Mouse (Mus musculus) mouse embryonic stem cell (cell line): ENCODE measurements around the gene Lrch3.
"Not testable (repeated sequence)": the region's sequence is repeated elsewhere in the genome, so short reads cannot be mapped to it uniquely, and the experiment has no call there.

ENCODE experiments used
- in situ Hi-C, 2 experiments: fragments of 300-500 bp; cut with MboI; formaldehyde crosslinking; loops; 1 replicate in 1 of 2; 3 replicates in 1 of 2; pipeline ENCODE4 v1.14.3; 2019 to 2020; ENCODE audit warnings: low sequenced_read_pairs in 2 of 2, low pct_unique_long_range_greater_than_20kb in 1 of 2, mixed read lengths in 1 of 2; ENCODE audit not compliant: unreplicated experiment in 1 of 2

Gene Lrch3

GRCm38 (mm10) chr16:32902051-32902428, 11.9 kb upstream of the Lrch3 start:
- in situ Hi-C loops: no loop called here

DNA sequence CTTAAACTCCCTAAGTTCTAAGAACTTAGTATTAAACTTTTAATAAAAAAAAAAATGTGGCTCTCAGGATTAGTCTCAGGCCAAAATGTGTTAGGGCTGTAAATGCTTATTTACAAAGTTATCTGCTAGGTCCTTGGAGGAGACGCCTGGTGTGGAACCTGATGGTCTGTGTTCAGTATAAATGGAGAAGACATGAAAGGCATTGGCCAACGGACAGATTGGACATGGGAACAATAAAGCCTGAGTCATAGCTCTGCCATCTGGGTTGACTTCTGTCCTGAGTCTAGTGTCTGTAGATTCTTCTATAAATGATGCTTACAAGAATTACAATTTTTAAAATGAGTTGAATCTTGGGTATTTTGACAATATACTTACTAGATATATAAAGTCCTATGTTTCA, 7.7 kb upstream of the Lrch3 start:
- in situ Hi-C loops: no loop called here

DNA sequence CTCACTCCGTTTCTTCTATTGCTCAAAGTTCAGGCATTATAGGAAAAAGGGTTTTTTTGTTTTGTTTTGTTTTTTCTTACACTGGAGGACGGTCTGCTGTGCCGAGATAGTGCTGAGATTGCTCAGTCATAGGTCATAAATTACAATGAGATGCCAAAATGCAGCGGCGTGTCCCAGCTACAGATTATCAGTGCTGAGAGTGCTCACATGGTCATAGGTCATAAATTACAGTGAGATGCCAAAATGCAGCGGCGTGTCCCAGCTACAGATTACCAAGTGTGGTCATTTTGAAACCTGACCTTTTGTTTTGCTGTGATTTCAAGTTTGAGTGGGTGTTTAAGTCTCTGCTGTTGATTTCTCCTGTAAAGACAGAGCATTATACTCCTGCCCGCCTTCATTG, 7.2 kb upstream of the Lrch3 start:
- in situ Hi-C loops: no loop called here

- in situ Hi-C loops: no loop called here
Observed at GRCm38 (mm10) chr16:32913212-32913611, 688 bp upstream of the Lrch3 start.

DNA sequence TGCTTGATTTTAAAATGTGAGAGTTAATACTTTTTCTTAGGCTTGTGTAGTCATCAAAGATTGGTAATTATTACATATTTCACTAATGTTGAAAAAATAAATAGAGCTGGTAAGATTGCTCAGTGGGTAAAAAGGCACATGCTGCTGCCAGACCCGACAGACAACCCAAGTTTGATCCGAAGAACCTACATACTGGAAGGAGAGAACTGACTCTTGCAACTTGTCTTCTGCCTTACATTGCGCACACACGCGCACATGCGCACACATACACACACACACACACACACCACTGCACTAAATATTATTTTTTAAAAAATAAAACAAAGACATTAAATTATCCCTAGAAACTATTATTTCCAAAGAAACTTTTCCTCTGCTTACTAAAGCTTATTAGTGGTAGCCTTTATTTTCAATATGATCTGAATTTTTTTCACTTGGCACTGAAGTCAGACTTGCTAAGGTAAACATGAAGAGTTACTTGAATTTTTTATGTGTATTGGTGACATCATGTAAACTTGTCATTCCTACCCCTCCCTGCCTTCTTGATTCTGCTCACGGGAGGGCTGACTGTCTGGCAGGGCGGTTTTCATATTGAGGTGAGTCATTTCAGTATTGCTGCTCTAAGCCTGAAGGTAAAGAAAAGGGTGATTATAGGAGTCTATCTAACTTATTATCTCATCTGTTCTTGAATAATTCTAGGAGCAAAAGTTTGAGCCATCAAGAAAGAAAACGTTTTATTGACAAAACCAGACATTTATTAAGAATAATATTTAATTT, 1.6 kb downstream of the Lrch3 start:
- in situ Hi-C loops: no loop called here

DNA sequence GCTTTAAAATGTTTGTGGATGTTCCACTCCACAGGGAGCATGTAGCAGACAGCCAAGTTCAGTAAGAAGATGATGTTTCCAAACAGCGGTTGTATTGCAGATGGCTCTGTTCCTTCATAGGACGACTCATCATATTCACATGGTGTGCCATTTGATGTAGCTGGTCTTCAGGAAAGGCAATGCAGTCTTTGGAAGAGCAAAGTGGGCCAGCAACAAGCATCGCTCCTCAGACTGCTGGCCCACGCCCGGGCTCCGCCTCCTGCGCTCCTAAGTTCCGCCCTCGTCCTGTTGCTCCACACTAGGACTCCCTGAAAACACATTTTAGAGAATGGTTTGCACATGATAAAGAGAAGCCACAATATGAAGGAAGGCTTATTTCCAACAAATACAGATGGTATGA, 12.7 kb downstream of the Lrch3 start:
- in situ Hi-C loops: not testable (repeated sequence)

- in situ Hi-C loops: no loop called here
Observed at GRCm38 (mm10) chr16:32927044-32927443, 13.1 kb downstream of the Lrch3 start.

DNA sequence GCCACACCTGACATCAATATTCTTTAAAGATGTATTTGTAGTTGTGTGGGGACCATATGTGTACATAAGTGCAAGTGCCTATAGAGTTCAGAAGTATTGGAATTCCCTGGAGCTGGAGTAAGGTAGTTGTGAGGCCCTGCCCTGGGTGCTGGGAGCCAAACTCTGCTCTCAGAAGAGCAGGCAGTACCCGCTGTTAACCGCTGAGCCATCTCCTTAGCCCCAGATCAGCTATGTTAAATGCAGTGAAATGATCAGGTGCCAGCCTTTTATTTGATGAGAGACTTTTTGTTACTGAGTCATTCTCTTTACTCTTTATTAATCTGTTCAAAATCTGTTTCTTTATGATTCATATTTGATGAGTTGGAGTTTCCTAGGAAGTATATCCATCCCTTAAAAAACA, 16.0 kb downstream of the Lrch3 start:
- in situ Hi-C loops: no loop called here

- in situ Hi-C loops: no loop called here
Observed at GRCm38 (mm10) chr16:32934470-32934869, 20.6 kb downstream of the Lrch3 start.

- in situ Hi-C loops: no loop called here
Observed at GRCm38 (mm10) chr16:32935088-32935487, 21.2 kb downstream of the Lrch3 start.

- in situ Hi-C loops: no loop called here
Observed at GRCm38 (mm10) chr16:32937358-32937757, 23.5 kb downstream of the Lrch3 start.

GRCm38 (mm10) chr16:32939301-32939700, 25.4 kb downstream of the Lrch3 start:
- in situ Hi-C loops: not testable (repeated sequence)

GRCm38 (mm10) chr16:32939716-32940115, 25.8 kb downstream of the Lrch3 start:
- in situ Hi-C loops: not testable (repeated sequence)

- in situ Hi-C loops: not testable (repeated sequence)
Observed at GRCm38 (mm10) chr16:32941226-32941625, 27.3 kb downstream of the Lrch3 start.

GRCm38 (mm10) chr16:32942694-32943093, 28.8 kb downstream of the Lrch3 start:
- in situ Hi-C loops: no loop called here

DNA sequence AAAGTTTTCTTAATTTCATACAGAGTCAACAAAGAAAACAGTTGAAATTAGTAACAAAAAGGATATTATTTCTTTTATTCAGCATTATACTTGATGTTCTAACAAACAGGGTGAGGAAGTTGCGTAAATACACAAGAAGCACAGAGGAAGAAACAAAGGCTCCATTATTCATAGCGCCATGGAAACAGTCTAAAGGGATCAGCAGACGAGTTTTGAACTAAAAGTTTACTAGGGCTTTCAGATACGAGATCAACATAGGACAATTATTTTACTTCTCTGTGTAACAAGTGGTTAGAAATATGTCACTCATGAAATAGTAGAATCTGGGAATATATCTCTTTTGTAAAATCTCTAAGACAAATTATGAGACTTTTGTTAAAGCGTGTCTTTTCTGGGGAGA, 31.5 kb downstream of the Lrch3 start:
- in situ Hi-C loops: no loop called here

DNA sequence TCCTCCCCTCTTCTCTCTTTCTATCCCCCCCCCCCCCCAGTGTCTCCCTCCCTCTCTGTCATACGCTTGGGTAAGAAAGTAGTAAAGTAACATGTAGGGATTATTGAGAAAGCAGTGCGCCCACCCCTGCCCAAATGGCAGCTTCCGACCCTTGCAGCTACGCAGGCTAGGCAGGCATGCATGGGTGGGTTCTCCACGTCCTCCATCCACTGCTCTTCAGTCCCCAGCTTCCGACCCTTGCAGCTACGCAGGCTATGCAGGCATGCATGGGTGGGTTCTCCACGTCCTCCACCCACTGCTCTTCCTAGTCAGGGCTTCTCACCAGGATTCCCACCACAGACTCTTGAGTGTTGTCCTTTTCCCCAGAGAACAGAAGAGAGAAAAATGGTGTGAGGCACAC, 34.1 kb downstream of the Lrch3 start:
- in situ Hi-C loops: no loop called here

GRCm38 (mm10) chr16:32948656-32949055, 34.8 kb downstream of the Lrch3 start:
- in situ Hi-C loops: no loop called here

DNA sequence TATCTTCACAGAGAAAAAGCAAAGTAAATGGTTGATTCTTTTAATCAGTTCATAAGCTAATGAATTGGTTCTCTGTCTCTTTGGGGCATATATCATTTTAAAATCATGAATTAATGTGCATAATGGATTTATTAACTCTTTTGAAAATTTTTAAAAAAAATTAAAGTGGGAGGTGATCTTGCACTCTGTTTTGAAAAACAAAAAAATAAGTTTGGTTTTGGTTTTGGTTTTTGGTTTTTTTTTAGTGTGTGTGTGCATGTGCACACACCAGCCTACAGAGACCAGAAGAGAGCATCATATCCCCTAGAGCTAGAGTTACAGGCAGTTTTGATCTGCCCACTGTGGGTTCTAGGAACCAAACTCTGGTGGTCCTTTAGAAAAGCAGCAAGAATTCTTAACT, 35.4 kb downstream of the Lrch3 start:
- in situ Hi-C loops: no loop called here

GRCm38 (mm10) chr16:32951074-32951473, 37.2 kb downstream of the Lrch3 start:
- in situ Hi-C loops: no loop called here

DNA sequence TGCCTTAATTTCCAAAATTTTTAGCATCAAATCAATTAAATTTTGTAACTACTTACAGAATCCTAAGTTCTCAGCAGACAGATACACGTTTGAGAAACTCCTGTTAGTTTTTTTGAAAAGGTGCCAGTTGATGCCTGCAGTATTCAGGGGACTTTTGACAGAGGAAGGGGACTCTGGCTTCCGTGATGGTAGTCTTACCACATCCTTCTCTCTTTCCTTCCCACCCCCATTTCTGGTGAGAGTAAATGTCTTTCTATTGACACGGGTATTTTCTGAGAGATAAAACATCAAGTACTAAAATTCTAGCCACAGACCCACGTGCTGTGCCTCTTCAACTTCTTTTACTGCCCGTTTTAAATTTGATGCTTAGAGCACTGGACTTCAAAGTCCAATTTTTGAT, 39.9 kb downstream of the Lrch3 start:
- in situ Hi-C loops: no loop called here
